Mouse (Mus musculus) adrenal gland, postnatal 36 days (tissue): ENCODE measurements around the gene Gm28551. TPM values are rescaled to one million over a fixed set of nuclear protein-coding genes. Genes with fewer than 3 reads are reported as not detected.

ENCODE experiments used
- DNase-seq, 2 experiments: peaks; one replicate each; pipeline ENCODE4 v3.0.0; 2021; ENCODE audit warnings: mixed read lengths in 1 of 2
- total RNA-seq, 2 experiments: library from RNA; stranded (reverse); gene quantifications; 2 replicates each; pipeline ENCODE4 v1.2.3; 2021

The Gm28551 gene
- total RNA-seq, 2 experiments from 2014 or later = 0.20 TPM; not detected in 1

DNA sequence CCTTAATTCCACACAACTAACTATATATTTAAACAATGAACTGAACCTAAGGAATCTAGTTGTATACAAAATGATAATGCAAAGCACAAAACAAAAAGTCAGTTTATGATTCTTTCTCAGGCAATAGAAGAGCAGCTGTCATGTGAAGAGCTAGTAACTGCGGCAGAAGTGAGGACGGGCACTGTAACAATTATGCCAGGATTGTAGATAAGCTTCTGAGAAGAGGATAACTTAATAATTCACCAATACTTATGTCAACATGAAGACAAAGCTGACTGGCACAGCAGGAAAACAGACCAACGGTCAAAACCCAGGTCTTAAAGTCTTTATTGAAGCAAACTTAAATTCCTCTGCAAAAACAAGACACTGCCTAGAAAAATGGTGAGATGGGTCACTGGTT lies 61.3 kb downstream of the Gm28551 start:
- no peak for DNase-seq

Other genes starting within 250 kb of the Gm28551 start
- gene 1700019A02Rik, start 165.0 kb downstream of the Gm28551 start, total RNA-seq = not detected
- 1 to 10 TPM; 6.0 to 6.2 TPM for gene Pms1, start 55.6 kb downstream of the Gm28551 start, total RNA-seq
- 10 to 100 TPM; 13.9 to 20.6 TPM for gene Ormdl1, start 55.6 kb downstream of the Gm28551 start, total RNA-seq
- not detected for gene Gm28778, start 55.6 kb downstream of the Gm28551 start, total RNA-seq
- 10 to 100 TPM; 14.3 to 21.9 TPM for gene Osgepl1, start 39.0 kb downstream of the Gm28551 start, total RNA-seq
- 1 to 10 TPM in 1 of 2 experiments, not detected in 1; 3.7 TPM for gene Asdurf, start within 50 bp of the Gm28551 start, total RNA-seq
- gene Asnsd1, start 85 bp upstream of the Gm28551 start, total RNA-seq = 10 to 100 TPM; 24.4 to 31.2 TPM